Mouse (Mus musculus): ENCODE results near the gene Hvcn1.

Gene Hvcn1

DNA sequence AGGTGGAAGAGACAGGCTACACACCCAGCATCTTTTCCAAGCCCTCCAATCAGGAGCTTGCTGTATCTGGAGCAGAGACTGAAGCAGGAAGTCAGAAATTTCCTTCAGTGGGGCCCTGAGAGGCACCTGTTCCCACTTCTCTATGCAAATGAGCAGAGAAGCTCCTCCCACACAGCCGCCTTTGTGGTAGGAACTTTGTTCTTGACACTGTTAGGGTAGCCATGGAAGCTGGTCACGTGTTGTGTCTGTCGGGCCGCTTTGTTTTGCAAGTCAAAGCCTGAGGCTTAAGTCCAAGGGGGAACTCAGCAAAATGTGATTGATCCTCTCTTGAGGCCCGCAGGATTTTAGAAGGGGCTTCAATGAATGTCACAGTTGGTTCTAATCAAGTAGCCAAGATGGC is 68.2 kb downstream of the Hvcn1 start:
- DNase-seq: peak; percentile 64

DNA sequence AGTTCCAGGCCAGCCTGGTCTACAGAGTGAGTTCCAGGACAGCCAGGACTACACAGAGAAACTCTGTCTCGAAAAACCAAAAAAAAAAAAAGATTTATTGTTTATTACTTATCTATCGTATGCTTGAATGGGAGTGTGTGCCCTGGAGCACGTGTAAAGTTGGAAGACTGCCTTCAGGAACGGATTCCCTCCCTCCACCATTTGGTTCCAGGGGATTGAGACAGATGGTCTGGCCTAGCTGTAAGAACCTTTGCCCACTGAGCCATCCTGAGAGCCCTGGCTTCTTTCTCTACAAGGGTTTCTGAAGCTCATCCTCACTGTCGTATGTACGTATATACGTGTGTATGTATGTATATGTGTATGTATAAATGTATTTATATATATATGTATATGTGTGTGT is 72.3 kb downstream of the Hvcn1 start:
- no peak for DNase-seq

DNA sequence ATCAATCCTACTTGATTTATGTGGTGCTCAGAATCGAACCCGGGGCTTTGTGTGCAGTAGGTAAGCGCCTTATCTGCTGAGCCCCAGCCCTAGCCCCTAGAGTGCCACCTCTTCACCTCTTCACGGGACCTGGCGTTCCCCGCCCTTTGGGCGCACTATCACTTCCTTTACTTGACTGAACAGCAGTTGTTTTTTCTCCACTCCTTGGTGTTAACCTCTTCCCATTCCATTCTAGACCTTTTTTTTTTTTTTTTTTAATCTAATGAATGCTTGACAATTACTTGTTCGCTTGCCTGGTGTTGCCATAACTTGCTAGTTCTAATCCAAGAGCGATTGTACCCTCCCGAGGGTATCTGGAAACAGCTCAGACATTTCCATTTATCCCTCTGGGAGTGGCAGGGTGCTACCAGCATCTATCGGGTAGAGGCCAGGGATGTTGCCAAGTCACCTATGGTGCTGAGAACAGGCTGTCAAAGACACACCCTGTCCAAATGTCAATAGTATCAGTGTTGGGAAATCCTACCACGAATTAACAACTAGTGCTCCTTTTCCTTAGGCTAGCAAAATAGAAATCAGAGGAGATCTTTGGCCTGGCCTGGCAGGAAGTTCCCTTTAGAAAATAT is 73.3 kb downstream of the Hvcn1 start:
- no peak for DNase-seq

DNA sequence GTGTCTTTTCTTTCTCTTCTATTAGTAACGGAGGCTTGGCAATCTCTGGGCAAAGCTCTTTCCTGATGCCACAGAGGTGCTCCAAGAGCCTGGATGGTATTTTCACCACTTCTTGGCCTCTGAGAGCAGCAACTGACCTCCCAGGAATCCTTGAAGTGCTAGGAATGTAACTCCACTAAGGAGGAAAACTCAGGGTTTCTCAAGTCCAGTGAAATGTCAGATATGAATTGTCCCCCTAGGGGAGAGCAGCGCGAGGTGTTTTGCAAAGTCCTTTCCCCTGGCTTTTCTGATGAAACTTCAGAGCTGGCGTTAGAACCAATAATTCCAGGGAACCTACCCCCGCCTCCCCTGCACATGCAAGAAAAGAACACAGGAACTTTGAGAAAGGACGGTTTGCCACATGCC is 73.8 kb downstream of the Hvcn1 start:
- DNase-seq: no peak

DNA sequence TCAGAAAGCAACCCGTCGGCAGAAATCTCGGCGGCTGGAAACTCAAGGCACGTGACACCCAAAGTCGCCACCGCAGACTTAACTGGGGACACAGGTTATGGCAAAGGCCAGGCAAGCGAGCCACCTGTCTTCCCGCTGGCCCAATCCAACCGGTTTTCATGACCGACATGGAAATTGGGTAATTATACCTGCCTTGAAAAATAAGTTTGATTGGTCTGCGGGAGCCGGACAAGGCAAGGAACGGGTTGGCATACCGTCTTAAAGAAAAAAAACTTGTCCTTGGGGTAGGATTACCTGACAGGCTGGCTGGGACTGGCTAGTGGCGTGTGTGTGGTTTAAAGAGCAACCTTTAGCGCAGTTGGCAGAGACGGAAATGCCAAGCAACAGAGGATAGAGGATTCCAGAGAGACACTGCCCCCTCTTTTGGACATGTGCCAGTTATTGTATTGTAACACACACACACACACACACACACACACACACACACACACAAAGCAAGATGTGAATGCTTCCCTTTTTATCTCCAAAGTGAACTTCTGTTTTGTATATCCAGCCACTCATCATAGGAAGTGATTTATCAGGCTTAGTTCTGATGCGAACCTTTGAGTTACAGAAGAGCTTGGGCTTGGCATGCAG is 74.3 kb downstream of the Hvcn1 start:
- DNase-seq: peak; percentile 70

DNA sequence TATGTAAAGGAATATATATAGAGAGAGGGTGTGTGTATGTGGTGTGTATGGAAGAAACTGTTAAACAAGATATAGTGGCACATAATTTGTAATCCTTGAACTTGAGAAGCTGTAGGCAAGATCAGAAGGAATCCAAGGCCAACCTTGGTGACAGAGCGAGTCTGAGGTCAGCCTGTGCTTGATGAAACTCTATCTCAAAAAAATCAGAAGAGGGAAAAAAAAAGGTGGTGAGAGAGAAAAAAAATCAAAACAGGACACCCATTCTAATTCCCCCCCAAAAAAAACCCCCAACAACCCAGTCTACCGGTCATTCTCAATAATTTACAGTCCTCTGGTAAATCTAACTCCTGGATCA is 77.2 kb downstream of the Hvcn1 start:
- DNase-seq: no peak

DNA sequence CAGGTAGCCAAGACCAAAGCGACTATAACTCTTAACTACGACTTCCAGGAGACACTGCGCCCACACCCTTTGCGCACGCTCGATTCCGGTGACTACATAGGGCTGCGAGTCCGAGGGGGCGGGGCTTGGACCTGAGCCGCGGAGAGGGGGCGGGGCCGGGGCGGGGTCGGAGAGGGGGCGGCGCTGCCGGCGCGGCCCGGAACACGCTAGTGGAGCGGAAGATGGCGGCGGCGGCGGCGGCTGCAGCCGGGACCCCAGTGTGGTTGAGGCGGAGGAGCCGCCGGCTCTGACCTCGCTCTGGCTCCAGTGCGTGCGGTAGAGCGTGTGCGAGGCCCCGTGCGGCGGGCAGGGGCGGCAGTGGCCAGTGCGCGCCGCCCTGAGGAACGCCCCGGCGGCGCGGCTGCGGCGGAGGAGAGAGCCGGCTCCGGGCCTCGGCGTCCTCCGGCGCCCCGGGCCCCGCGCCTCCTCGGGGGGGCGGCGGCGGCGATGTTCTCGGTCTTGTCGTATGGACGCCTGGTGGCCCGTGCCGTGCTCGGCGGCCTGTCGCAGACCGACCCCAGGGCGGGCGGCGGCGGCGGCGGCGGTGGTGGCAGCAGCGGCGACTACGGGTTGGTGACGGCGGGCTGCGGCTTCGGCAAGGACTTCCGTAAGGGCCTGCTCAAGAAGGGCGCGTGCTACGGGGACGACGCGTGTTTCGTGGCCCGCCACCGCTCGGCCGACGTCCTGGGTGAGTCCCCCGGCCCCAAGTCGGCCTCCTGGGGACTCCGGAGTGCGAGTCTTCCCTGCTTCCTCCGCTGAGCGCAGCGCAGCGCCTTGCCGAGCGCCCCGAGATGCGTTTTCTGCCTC is 77.8 kb downstream of the Hvcn1 start, which contains the start of gene Pptc7:
Pptc7 (plus strand) TSS at position 183 of the 846 bp plus-strand sequence.
- DNase-seq: peak; percentile 97

DNA sequence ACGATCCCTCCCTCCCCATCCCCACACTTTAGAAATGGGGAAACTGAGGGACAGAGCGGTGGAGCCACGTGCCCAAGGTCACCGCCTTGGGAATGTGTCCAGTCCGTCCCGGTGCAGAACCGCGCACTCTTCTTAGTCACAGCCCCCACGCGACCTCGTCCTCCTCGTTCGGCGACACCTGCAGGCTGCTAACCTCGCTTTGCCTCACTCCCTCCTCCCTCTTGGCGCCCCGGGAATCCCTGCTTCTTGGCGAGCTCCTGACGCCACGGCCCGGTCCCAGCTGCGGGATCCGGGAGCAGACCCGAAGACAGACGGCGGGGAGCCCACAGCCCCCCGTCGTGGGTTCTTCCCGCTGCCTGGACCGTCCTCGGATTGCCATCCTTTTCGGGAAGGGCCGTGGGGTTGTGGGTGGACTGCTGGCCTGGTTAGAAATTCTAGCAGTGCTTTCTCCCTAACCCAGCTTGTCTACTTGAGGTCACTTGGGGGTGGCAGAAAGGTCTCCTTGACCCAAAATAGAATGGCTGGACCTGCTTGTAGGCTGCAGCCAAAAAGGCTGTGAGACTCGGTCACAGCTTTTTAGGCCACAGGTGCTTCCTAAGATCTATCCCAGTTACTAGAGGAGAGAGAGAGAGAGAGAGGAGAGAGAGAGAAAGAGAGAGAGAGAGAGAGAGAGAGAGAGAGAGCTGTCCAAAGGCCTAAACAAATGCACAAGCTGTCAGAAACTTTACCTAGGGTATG is 78.6 kb downstream of the Hvcn1 start:
- peak; percentile 69 for DNase-seq

DNA sequence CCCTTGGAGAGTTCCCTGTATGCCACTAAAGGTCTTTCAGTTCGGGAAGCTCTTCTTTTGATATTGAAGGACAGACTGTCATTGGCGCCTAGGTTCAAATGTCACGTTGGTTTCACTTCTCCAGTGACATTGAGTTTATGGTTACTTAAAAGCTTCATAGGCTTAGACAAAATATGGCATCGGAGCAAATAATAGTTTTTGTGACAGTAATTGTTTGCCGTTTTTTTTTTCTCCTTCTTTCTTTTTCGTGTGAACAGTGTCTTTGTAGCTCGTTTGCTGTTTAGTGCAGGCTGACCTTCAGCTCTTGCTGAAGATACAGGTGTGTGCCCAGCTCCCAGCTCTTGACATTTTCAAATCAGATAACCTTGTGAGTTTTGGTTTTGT is 79.2 kb downstream of the Hvcn1 start:
- no peak for DNase-seq

DNA sequence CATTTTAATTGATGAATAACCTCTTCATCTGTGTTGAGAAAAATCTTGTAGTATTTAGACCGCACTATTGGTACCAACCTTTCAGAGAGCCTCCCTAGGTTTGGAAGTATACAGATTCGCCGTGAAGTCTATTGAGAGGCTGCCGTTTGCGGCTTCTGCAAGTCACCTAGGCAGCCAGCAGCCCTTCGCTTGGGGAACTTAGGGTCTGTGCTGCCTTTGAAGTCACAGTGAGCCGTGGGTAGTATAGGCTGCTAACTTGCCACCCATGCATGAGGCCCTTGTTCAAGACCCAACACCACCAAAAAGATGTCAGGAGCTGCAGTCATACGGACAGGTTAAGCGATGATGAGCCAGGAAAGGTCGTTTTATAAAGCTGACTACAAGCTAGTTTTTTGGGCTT is 79.6 kb downstream of the Hvcn1 start:
- no peak for DNase-seq

DNA sequence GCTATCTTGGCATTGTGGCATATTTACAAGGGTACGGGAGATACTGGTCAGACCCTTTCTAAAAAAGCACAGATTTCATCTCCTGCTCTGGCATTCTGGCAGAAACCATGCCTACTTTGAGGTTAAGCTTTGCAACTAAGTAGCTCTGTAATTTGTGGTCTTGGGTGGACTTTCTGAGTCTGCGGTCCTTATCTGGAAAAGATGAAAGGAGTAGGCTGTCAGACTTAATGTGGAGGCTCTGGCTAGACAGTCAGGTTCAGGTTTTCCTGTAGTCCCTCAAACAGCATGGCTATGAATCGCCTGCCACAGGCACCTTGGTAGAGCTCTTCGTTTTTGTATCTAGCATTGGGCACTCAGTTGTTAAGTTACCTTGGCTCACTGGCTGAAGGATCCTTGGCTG is 80.4 kb downstream of the Hvcn1 start:
- DNase-seq: no peak

DNA sequence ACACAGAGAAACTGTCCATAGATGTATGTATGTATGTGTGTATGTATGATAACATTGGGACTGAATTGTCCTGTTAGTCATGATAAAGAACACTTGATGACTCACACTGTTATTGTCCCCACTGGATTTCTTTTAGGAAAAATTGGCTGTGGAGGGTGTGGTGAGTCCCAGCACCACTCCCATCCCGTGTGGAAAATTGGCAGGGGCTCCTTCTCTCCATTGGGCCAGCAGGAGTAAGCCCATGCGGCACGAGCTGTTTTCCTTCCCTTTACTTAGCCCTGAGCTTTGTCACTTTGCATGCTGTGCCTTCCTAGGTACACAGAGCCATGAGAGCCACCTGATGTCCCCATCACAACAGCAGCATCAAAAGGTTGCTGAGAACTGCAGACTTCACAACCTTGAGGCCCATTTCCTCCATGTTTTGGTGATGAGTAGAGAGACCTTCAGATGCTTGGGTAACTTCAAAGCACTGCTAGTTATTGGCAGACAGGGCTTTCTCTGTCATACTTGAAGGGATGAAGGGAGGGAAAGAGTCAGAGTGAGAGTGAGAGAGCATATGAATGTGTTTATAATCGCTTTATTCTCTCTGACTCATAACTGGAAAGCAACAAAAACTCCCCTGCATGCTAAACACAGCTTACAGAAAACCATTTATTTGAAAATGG is 81.7 kb downstream of the Hvcn1 start:
- no peak for DNase-seq

DNA sequence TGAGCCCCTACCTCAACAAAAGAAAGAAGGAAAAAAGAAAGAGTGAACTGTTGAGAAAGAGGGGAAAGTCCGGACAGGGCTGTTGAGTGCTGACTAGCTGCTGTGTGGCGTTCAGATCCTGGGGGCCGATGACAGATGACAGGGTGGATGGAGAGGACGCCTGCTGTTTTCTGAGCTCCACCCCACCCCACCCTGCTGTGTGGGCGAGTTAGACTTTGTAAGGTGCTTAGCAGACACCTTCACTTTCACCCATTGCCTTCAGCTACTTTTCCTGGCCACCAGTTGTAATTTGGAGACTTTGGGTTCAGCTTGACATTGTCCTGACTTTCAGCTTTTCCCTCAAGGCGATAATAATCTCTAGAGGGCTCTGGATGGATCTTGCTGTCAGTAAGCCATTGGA is 84.5 kb downstream of the Hvcn1 start:
- no peak for DNase-seq
